ENCODE assay signal across 16 mouse cellular contexts in the genomic region with DNA sequence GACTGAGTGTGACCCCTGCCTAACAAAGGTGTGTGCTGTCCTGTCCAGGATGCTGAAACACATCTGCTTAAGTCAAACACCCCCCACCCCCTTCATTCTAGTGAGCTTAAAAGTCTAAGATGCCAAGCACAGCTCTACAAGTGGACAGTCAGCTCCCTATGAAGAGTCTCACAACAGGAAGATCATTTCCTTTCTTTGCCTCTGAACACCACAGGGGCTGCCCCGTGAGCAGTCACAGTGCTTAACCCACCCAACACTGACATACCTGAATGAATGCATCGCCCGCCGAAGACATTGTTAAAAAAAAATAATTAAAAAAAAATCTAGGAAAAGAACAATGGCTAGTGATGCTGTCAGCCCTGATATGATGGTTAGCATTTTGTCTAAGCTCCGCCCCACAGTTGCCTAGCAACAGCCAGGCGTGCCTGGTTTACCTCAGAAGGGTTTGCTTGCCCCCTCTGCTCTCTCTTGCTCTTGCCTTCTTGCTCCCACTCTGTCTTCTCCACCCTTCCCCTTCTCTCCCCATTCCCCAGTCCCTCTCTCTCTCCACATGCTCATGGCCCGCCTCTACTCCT.
DNase-seq lines count a peak whose midpoint lies in the region; ATAC-seq and TF ChIP-seq lines count a peak whose summit lies in the region.
"Had no signal": no experiment of that assay in that cellular context is flagged by ENCODE, and none has a peak within 500 bp of the region (broad histone marks: within the 10 kb centered on the region; RNA-seq: fewer than 3 reads in every experiment).

No protein-coding gene starts in this region.

- H3K27ac ChIP-seq in kidney, postnatal 0 days = peak overlapping the region; percentile 6; the same call in 1 of the 2 replicates
- H3K27ac ChIP-seq: forebrain, embryonic 15.5 days; neural tube, embryonic 13.5 days; stomach, embryonic 15.5 days had no signal

- TF ChIP-seq CTCF in kidney, postnatal 0 days (IDR thresholded peaks at IDR 0.05; ENCODE audit: low read depth) = no peak

- no peaks in the 10 kb centered on the region for H3K9me3 ChIP-seq in kidney, postnatal 0 days (replicated peaks; ENCODE audit: low read length)
- H3K9me3 ChIP-seq: forebrain, embryonic 15.5 days; lung, embryonic 15.5 days; neural tube, embryonic 13.5 days; stomach, embryonic 15.5 days had no signal

- no peak overlapping the region for H3K9ac ChIP-seq in kidney, postnatal 0 days (ENCODE audit: low read depth, low read length)
- H3K9ac ChIP-seq: forebrain, embryonic 15.5 days; lung, embryonic 15.5 days; neural tube, embryonic 13.5 days; stomach, embryonic 15.5 days had no signal

- no peak overlapping the region for H3K4me2 ChIP-seq in kidney, postnatal 0 days (ENCODE audit: low read length)
- H3K4me2 ChIP-seq: forebrain, embryonic 15.5 days; lung, embryonic 15.5 days; neural tube, embryonic 13.5 days; stomach, embryonic 15.5 days had no signal

- H3K4me3 ChIP-seq in kidney, postnatal 0 days (replicated peaks; ENCODE audit: low read depth, low read length) = no peak overlapping the region
- H3K4me3 ChIP-seq: erythroblast, embryonic 14.5 days; forebrain, embryonic 15.5 days; lung, embryonic 15.5 days; neural tube, embryonic 13.5 days; stomach, embryonic 15.5 days had no signal

- ATAC-seq in kidney, postnatal 0 days (replicated peaks; ENCODE audit: low FRiP score, low read depth) = no peak
- ATAC-seq: forebrain, embryonic 15.5 days; hindbrain, embryonic 16.5 days had no signal

- WGBS in kidney, postnatal 0 days = 72% methylated on average over 7 of the region's 7 CpGs

- no peaks in the 10 kb centered on the region for H3K36me3 ChIP-seq in kidney, postnatal 0 days (ENCODE audit: insufficient read depth, low read length)
- H3K36me3 ChIP-seq: forebrain, embryonic 15.5 days; lung, embryonic 15.5 days; neural tube, embryonic 13.5 days; stomach, embryonic 15.5 days had no signal

- DNase-seq in kidney, postnatal 0 days (ENCODE audit: low spot score) = no peak
- DNase-seq in kidney, adult 18-20 months = no peak
- peak; percentile 52 for DNase-seq in CD4-positive helper T cell, adult 2 months (ENCODE audit: low read depth, low spot score)
- peak; percentile 45 for DNase-seq in R1 (ENCODE audit: low read depth, low spot score)
- peak; percentile 61 for DNase-seq in retina, embryonic 14.5 days (ENCODE audit: low spot score)
- no peak for DNase-seq in right cerebral cortex, postnatal 36 days (ENCODE audit: low spot score in 2 of 2)
- DNase-seq in cerebellum, adult 11 months = no peak
- DNase-seq: cerebellum, adult 8-10 months; kidney, postnatal 25 days; layer of hippocampus, adult 9-11 months had no signal

- H3K27me3 ChIP-seq in kidney, postnatal 0 days (ENCODE audit: insufficient read depth, low read length) = no peaks in the 10 kb centered on the region
- H3K27me3 ChIP-seq: lung, embryonic 15.5 days; neural tube, embryonic 13.5 days; stomach, embryonic 15.5 days had no signal

- H3K4me1 ChIP-seq in kidney, postnatal 0 days (replicated peaks; ENCODE audit: insufficient read depth, low read length) = no peaks in the 10 kb centered on the region; the same call in 1 of the 2 replicates
- H3K4me1 ChIP-seq: forebrain, embryonic 15.5 days had no signal

Comparison
In these comparisons a context has a peak if more than half of its experiments do, and no peak if none do; other contexts are left out.
1. DNase-seq: peak in CD4-positive helper T cell, adult 2 months (single experiment), R1 (single experiment) and retina, embryonic 14.5 days (single experiment); none in kidney, postnatal 0 days (single experiment), kidney, adult 18-20 months (single experiment), right cerebral cortex, postnatal 36 days (0 of 2) and cerebellum, adult 11 months (single experiment).